Mouse (Mus musculus): ENCODE data around the gene Klhl21. TPM values are rescaled to one million over a fixed set of nuclear protein-coding genes. Genes with fewer than 3 reads are reported as not detected.

Gene Klhl21
- 52.0 TPM for polyA plus RNA-seq (2014; fragmentation: Illumina TruSeq; extraction: RNeasy Lipid Tissue Mini Kit (QIAGEN cat#74804); ENCODE audit: low read depth, low replicate concordance)

DNA sequence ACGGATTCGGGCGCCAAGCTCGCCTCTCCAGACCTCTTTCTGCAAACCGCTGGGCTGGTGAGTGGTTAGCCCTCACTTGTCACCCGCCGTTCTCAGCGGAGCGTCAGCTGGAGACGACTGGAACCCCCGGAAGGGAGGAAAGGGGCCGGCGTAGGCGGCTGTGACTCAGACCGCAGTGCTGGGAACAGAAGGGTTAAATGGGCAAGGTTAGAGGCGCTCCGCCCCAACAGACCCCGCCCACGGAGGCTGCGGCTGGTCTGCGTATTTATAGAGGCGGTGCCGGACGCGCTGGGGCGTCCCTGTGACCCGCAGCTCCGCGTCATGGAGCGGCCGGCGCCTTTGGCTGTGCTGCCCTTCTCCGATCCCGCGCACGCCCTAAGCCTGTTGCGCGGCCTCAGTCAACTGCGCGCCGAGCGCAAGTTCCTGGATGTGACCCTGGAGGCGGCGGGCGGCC is at the start of gene Klhl21:
Gene Klhl21 (plus strand): TSS at position 182 of the 454 bp plus-strand sequence.

DNA sequence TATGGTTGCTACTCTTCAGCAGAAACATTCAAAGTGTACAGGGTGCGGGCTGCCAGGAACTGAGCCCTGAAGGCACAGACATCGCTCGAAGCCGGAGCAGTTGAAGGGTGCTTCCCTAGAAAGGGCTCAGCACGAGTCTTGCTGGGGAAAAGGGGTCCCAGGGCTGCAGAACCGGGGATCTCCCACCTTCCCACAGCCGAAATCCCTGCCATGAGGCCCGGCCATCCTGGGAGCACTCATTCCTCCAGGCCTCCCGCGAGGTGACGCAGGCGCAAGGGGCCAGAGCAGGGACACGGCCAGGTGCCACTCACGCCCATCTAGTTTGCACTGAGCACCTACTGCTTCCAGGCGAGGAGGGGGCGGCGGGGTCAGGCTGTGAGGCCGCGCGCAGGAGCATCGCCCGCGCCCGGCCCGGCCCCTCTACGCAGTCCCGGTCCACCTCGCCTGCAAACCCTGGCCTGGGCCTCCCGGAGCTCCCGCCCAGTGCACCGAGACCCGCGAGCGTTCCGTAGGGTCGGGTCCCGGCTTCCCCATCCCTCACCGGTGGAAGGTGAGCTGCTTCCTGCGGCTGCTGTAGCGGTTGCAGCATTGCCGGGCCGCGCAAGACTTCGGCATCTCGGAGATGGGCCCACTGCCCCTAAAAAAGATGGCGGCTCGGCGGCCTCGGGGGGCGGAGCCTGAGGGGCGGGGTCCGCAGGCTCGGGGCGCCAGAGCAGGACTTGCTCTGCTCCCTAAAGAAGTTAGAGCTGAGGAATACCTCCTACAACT is 20.1 kb upstream of the Klhl21 start, which contains the start of gene Thap3:
Gene Thap3 (minus strand): TSS at position 656 of the 768 bp plus-strand sequence.

DNA sequence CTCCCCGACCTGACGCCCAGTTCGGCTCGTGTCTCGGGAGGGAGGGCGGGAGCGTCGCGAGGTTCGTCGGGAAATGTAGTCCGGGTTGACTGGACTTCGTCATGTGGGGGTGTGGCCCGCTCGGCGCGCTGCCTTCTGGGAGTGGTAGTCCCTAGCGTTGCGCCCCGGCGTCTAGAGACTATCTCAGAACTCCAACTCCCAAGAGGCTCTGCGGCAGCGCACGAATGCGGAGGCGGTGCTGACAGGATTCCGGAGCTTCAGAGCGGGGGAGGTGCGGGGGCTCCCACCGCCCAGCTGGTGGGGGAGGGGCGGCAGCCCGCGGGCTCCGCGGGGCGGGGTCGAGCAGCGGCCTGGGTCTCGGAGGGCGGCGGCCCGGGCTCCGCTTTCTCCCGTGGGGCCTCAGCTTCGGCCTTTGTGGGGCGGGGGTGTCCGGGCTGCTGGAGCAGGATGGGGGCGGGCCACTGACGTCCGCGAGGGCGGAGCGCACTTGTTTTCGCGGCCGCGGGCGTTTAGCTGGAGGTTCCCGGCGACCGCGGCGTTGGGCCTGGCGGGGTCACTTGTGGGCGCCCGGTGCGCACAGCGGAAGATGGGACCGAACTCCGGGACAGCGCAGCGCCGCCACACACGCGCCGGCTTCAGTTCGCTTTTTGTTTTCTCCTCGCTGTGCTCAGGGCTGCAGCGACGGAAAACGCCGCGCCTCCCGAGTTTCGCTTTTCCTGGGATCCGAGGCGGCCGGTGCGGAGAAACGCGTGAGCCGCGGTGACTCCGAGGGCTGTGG is 12.2 kb upstream of the Klhl21 start, which contains the start of gene Phf13:
Gene Phf13 (minus strand): TSS at position 86 of the 778 bp plus-strand sequence.

DNA sequence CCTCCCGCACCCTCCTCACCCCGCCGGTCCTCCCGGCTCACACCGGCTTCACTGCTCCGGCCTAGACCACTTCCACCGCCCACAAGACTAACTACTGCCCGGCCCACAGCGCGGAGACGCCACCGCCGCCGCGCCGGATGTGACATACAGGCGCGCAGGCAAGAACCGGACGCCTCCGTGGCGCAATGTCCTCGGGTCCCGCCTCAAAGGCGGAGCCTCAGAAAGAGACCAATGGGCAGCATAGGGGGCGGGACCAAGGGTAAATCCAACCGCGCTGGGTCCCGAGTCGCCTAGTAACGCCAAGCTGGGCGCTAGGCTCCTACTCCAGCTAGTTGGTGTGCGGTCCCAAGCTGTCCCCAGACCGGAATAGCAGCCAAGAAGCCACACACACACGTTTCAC is 18.9 kb downstream of the Klhl21 start, which contains the start of gene Zbtb48:
Gene Zbtb48 (minus strand): TSS at position 148 of the 400 bp plus-strand sequence.

GRCm38 (mm10) chr4:152038225-152038984 is 29.8 kb downstream of the Klhl21 start, which contains the start of gene Tas1r1:
Tas1r1 (minus strand) TSS chr4:152038568.

GRCm38 (mm10) chr4:152038985-152039830 is 30.6 kb downstream of the Klhl21 start, which contains the start of gene Nol9:
Nol9 (plus strand) TSS chr4:152039321.

Other genes starting within 250 kb of the Klhl21 start
- gene Camta1, start 146.9 kb upstream of the Klhl21 start, polyA plus RNA-seq (2014; fragmentation: Illumina TruSeq; extraction: RNeasy Lipid Tissue Mini Kit (QIAGEN cat#74804); ENCODE audit: low read depth, low replicate concordance) = 173 TPM
- gene Dnajc11, start 75.1 kb upstream of the Klhl21 start, polyA plus RNA-seq (2014; fragmentation: Illumina TruSeq; extraction: RNeasy Lipid Tissue Mini Kit (QIAGEN cat#74804); ENCODE audit: low read depth, low replicate concordance) = 47.2 TPM
- gene Thap3, start 19.8 kb upstream of the Klhl21 start, polyA plus RNA-seq (2014; fragmentation: Illumina TruSeq; extraction: RNeasy Lipid Tissue Mini Kit (QIAGEN cat#74804); ENCODE audit: low read depth, low replicate concordance) = 21.9 TPM
- 4.6 TPM for gene Phf13, start 12.5 kb upstream of the Klhl21 start, polyA plus RNA-seq (2014; fragmentation: Illumina TruSeq; extraction: RNeasy Lipid Tissue Mini Kit (QIAGEN cat#74804); ENCODE audit: low read depth, low replicate concordance)
- 7.9 TPM for gene Zbtb48, start 18.9 kb downstream of the Klhl21 start, polyA plus RNA-seq (2014; fragmentation: Illumina TruSeq; extraction: RNeasy Lipid Tissue Mini Kit (QIAGEN cat#74804); ENCODE audit: low read depth, low replicate concordance)
- gene Tas1r1, start 29.8 kb downstream of the Klhl21 start, polyA plus RNA-seq (2014; fragmentation: Illumina TruSeq; extraction: RNeasy Lipid Tissue Mini Kit (QIAGEN cat#74804); ENCODE audit: low read depth, low replicate concordance) = not detected
- 8.8 TPM for gene Nol9, start 30.5 kb downstream of the Klhl21 start, polyA plus RNA-seq (2014; fragmentation: Illumina TruSeq; extraction: RNeasy Lipid Tissue Mini Kit (QIAGEN cat#74804); ENCODE audit: low read depth, low replicate concordance)
- gene Plekhg5, start 63.7 kb downstream of the Klhl21 start, polyA plus RNA-seq (2014; fragmentation: Illumina TruSeq; extraction: RNeasy Lipid Tissue Mini Kit (QIAGEN cat#74804); ENCODE audit: low read depth, low replicate concordance) = 13.4 TPM
- gene Tnfrsf25, start 107.1 kb downstream of the Klhl21 start, polyA plus RNA-seq (2014; fragmentation: Illumina TruSeq; extraction: RNeasy Lipid Tissue Mini Kit (QIAGEN cat#74804); ENCODE audit: low read depth, low replicate concordance) = 2.9 TPM
- gene Espn, start 143.6 kb downstream of the Klhl21 start, polyA plus RNA-seq (2014; fragmentation: Illumina TruSeq; extraction: RNeasy Lipid Tissue Mini Kit (QIAGEN cat#74804); ENCODE audit: low read depth, low replicate concordance) = 3.5 TPM
- gene Hes2, start 150.1 kb downstream of the Klhl21 start, polyA plus RNA-seq (2014; fragmentation: Illumina TruSeq; extraction: RNeasy Lipid Tissue Mini Kit (QIAGEN cat#74804); ENCODE audit: low read depth, low replicate concordance) = not detected
- gene Acot7, start 169.3 kb downstream of the Klhl21 start, polyA plus RNA-seq (2014; fragmentation: Illumina TruSeq; extraction: RNeasy Lipid Tissue Mini Kit (QIAGEN cat#74804); ENCODE audit: low read depth, low replicate concordance) = 86.4 TPM